21 mouse cellular contexts compared by ENCODE assay signal in genomic region chr4:12627158-12627871, GRCm38 (mm10).
DNase-seq lines count a peak whose midpoint lies in the region; ATAC-seq lines count a peak whose summit lies in the region.
"Had no signal": no experiment of that assay in that cellular context is flagged by ENCODE, and none has a peak within 500 bp of the region (broad histone marks: within the 10 kb centered on the region; RNA-seq: fewer than 3 reads in every experiment).

No protein-coding gene starts in this region.

- H3K27ac ChIP-seq in heart, embryonic 11.5 days (ENCODE audit: low read depth, low read length) = no peak overlapping the region
- peak overlapping the region; percentile 69 for H3K27ac ChIP-seq in midbrain, embryonic 10.5 days (replicated peaks)
- H3K27ac ChIP-seq in midbrain, embryonic 11.5 days (ENCODE audit: low read depth, low read length) = no peak overlapping the region
- no peak overlapping the region; the same call in 1 of the 2 replicates for H3K27ac ChIP-seq in liver, embryonic 16.5 days (ENCODE audit: low read length)
- H3K27ac ChIP-seq in embryonic facial prominence, embryonic 10.5 days (replicated peaks) = no peak overlapping the region
- no peak overlapping the region for H3K27ac ChIP-seq in kidney, embryonic 15.5 days
- H3K27ac ChIP-seq: embryonic facial prominence, embryonic 13.5 days; forebrain, embryonic 12.5 days; heart, embryonic 10.5 days; hindbrain, embryonic 15.5 days had no signal

- ATAC-seq in heart, embryonic 11.5 days (replicated peaks; ENCODE audit: insufficient number of reproducible peaks, low FRiP score, low TSS enrichment) = peak; percentile 73; the same call in 1 of the 2 replicates
- no peak for ATAC-seq in midbrain, embryonic 11.5 days (ENCODE audit: low FRiP score)
- peak; percentile 88 for ATAC-seq in liver, embryonic 16.5 days (ENCODE audit: low read depth)
- ATAC-seq in kidney, embryonic 15.5 days (replicated peaks; ENCODE audit: low FRiP score) = no peak
- ATAC-seq: CD4-positive, CD25-positive, alpha-beta regulatory T cell, adult 4 months; forebrain, embryonic 16.5 days had no signal

- no peaks in the 10 kb centered on the region for H3K9me3 ChIP-seq in heart, embryonic 11.5 days (replicated peaks; ENCODE audit: control insufficient read depth, low read length)
- no peaks in the 10 kb centered on the region for H3K9me3 ChIP-seq in midbrain, embryonic 10.5 days (replicated peaks)
- H3K9me3 ChIP-seq in midbrain, embryonic 11.5 days (ENCODE audit: control insufficient read depth, low read length) = no peaks in the 10 kb centered on the region
- H3K9me3 ChIP-seq in liver, embryonic 16.5 days (replicated peaks; ENCODE audit: control insufficient read depth, low read length) = no peaks in the 10 kb centered on the region
- no peaks in the 10 kb centered on the region for H3K9me3 ChIP-seq in embryonic facial prominence, embryonic 10.5 days
- H3K9me3 ChIP-seq in kidney, embryonic 15.5 days (replicated peaks) = no peaks in the 10 kb centered on the region
- H3K9me3 ChIP-seq: embryonic facial prominence, embryonic 13.5 days; forebrain, embryonic 12.5 days; G1E; heart, embryonic 10.5 days; hindbrain, embryonic 10.5 days; hindbrain, embryonic 15.5 days had no signal

- DNase-seq in heart, adult 9 months (ENCODE audit: low spot score in 2 of 2) = no peak
- no peak for DNase-seq in midbrain, embryonic 10.5 days (ENCODE audit: low spot score)
- DNase-seq in midbrain, embryonic 11.5 days (ENCODE audit: low spot score, missing footprints) = no peak
- DNase-seq in gastrocnemius, adult 8-10 months (ENCODE audit: low spot score in 2 of 2) = no peak
- DNase-seq in embryonic facial prominence, embryonic 10.5 days (ENCODE audit: low spot score) = no peak
- DNase-seq: adrenal gland, postnatal 10 days; B cell, adult 2 months; cerebellum, adult 2 months; cerebellum, postnatal 14 days; gastrocnemius, postnatal 14 days had no signal

- no peak overlapping the region for H3K9ac ChIP-seq in heart, embryonic 11.5 days (ENCODE audit: low read depth, low read length)
- no peak overlapping the region for H3K9ac ChIP-seq in midbrain, embryonic 11.5 days (ENCODE audit: low read length)
- H3K9ac ChIP-seq in liver, embryonic 16.5 days (ENCODE audit: low read depth, low read length) = no peak overlapping the region
- no peak overlapping the region for H3K9ac ChIP-seq in kidney, embryonic 15.5 days
- H3K9ac ChIP-seq: embryonic facial prominence, embryonic 13.5 days; forebrain, embryonic 12.5 days; hindbrain, embryonic 15.5 days had no signal

- no peaks in the 10 kb centered on the region for H3K36me3 ChIP-seq in heart, embryonic 11.5 days (ENCODE audit: control insufficient read depth, insufficient read depth, low read length)
- H3K36me3 ChIP-seq in midbrain, embryonic 10.5 days = no peaks in the 10 kb centered on the region
- H3K36me3 ChIP-seq in midbrain, embryonic 11.5 days (ENCODE audit: control insufficient read depth, insufficient read depth, low read length) = no peaks in the 10 kb centered on the region
- no peaks in the 10 kb centered on the region for H3K36me3 ChIP-seq in liver, embryonic 16.5 days (ENCODE audit: control insufficient read depth, insufficient read depth)
- no peaks in the 10 kb centered on the region for H3K36me3 ChIP-seq in embryonic facial prominence, embryonic 10.5 days (replicated peaks)
- no peaks in the 10 kb centered on the region for H3K36me3 ChIP-seq in kidney, embryonic 15.5 days
- H3K36me3 ChIP-seq: embryonic facial prominence, embryonic 13.5 days; forebrain, embryonic 12.5 days; G1E; heart, embryonic 10.5 days; hindbrain, embryonic 10.5 days; hindbrain, embryonic 15.5 days had no signal

- WGBS in heart, embryonic 11.5 days (ENCODE audit: insufficient replicate concordance) = 68% methylated on average over 5 of the region's 5 CpGs
- WGBS in midbrain, embryonic 10.5 days = 83% methylated on average over 5 of the region's 5 CpGs
- 77% methylated on average over 5 of the region's 5 CpGs for whole genome bisulfite sequencing in midbrain, embryonic 11.5 days
- 44% methylated on average over 5 of the region's 5 CpGs for WGBS in liver, embryonic 16.5 days (ENCODE audit: insufficient replicate concordance)
- 84% methylated on average over 5 of the region's 5 CpGs for whole genome bisulfite sequencing in embryonic facial prominence, embryonic 10.5 days
- 86% methylated on average over 5 of the region's 5 CpGs for WGBS in kidney, embryonic 15.5 days

- H3K4me3 ChIP-seq in heart, embryonic 11.5 days (ENCODE audit: low read depth, low read length) = no peak overlapping the region
- no peak overlapping the region for H3K4me3 ChIP-seq in midbrain, embryonic 10.5 days
- H3K4me3 ChIP-seq in midbrain, embryonic 11.5 days (ENCODE audit: low read depth, low read length) = no peak overlapping the region
- H3K4me3 ChIP-seq in liver, embryonic 16.5 days (ENCODE audit: low read depth, low read length) = no peak overlapping the region
- no peak overlapping the region for H3K4me3 ChIP-seq in embryonic facial prominence, embryonic 10.5 days
- H3K4me3 ChIP-seq in kidney, embryonic 15.5 days (replicated peaks) = no peak overlapping the region
- H3K4me3 ChIP-seq: embryonic facial prominence, embryonic 13.5 days; forebrain, embryonic 12.5 days; heart, embryonic 10.5 days; hindbrain, embryonic 10.5 days; hindbrain, embryonic 15.5 days had no signal

- no peaks in the 10 kb centered on the region for H3K4me1 ChIP-seq in heart, embryonic 11.5 days (ENCODE audit: control insufficient read depth, insufficient read depth, low read length)
- H3K4me1 ChIP-seq in midbrain, embryonic 10.5 days = peaks cover 42% of the 10 kb centered on the region
- peaks cover 14% of the 10 kb centered on the region for H3K4me1 ChIP-seq in midbrain, embryonic 11.5 days (ENCODE audit: control insufficient read depth, insufficient read depth, low read length)
- no peaks in the 10 kb centered on the region for H3K4me1 ChIP-seq in liver, embryonic 16.5 days (ENCODE audit: control insufficient read depth, low read depth, low read length)
- H3K4me1 ChIP-seq in embryonic facial prominence, embryonic 10.5 days = peaks cover 24% of the 10 kb centered on the region
- H3K4me1 ChIP-seq in kidney, embryonic 15.5 days = no peaks in the 10 kb centered on the region
- H3K4me1 ChIP-seq: heart, embryonic 10.5 days had no signal

- H3K4me2 ChIP-seq in heart, embryonic 11.5 days = no peak overlapping the region
- H3K4me2 ChIP-seq in midbrain, embryonic 11.5 days = no peak overlapping the region
- H3K4me2 ChIP-seq in liver, embryonic 16.5 days (ENCODE audit: low read depth, low read length) = peak overlapping the region; percentile 37
- H3K4me2 ChIP-seq in kidney, embryonic 15.5 days = no peak overlapping the region
- H3K4me2 ChIP-seq: embryonic facial prominence, embryonic 13.5 days; forebrain, embryonic 12.5 days; hindbrain, embryonic 15.5 days had no signal

- no peaks in the 10 kb centered on the region for H3K27me3 ChIP-seq in heart, embryonic 11.5 days (ENCODE audit: control insufficient read depth, insufficient read depth, low read length)
- peaks cover 31% of the 10 kb centered on the region for H3K27me3 ChIP-seq in midbrain, embryonic 10.5 days (ENCODE audit: low read depth, poor library complexity, severe bottlenecking)
- no peaks in the 10 kb centered on the region for H3K27me3 ChIP-seq in midbrain, embryonic 11.5 days (ENCODE audit: control insufficient read depth, insufficient read depth, low read length)
- no peaks in the 10 kb centered on the region for H3K27me3 ChIP-seq in liver, embryonic 16.5 days (ENCODE audit: control insufficient read depth, insufficient read depth, low read depth, low read length)
- peaks cover 16% of the 10 kb centered on the region for H3K27me3 ChIP-seq in embryonic facial prominence, embryonic 10.5 days (replicated peaks; ENCODE audit: low read depth, poor library complexity, severe bottlenecking)
- no peaks in the 10 kb centered on the region for H3K27me3 ChIP-seq in kidney, embryonic 15.5 days
- H3K27me3 ChIP-seq: embryonic facial prominence, embryonic 13.5 days had no signal

Comparison
In these comparisons a context has a peak if more than half of its experiments do, and no peak if none do; other contexts are left out.
1. ATAC-seq: peak in heart, embryonic 11.5 days (single experiment) and liver, embryonic 16.5 days (single experiment); none in midbrain, embryonic 11.5 days (single experiment) and kidney, embryonic 15.5 days (single experiment).